Mouse (Mus musculus) thymus, postnatal 10 days (tissue): ENCODE results near the gene Cnnm2.
"Not testable (repeated sequence)": the region's sequence is repeated elsewhere in the genome, so short reads cannot be mapped to it uniquely, and the experiment has no call there.

Experiments
- DNase-seq, 2 experiments: peaks; one replicate each; pipeline ENCODE4 v3.0.0; 2021; ENCODE audit warnings: low spot score in 2 of 2

The Cnnm2 gene

DNA sequence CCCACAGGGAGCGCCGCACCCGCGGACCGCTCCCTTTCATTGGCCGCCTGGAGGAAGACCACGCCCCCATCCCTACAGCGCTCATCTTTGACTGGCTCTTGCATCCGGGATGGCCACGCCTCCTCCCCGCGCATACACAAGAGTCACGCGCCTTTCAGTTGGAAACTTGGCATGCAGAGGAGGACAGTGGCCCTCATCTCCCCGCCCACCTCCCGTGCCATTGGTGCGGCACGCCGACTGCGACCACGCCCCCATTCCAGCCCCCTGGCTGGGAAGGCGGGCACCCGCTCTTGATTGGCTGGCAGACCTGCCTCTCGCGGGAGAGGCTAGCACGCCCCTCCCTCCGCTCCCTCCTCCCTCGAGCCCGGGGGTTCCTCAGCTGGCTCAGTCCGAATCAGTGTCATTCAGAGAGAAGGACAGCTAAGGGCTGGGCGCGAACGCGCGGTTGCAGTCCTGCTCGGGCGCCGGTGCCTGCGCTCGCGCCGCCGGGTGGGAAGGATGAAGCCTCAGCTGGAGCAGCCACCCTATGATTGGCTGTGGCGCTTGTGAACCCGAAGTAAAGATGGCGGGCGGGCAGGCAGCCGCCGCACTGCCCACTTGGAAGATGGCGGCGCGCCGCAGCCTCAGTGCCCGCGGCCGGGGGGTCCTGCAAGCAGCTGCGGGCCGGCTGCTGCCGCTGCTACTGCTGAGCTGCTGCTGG, at the start of gene Cnnm2:
Gene Cnnm2, plus strand, starts transcription at position 350 of the 700 bp plus-strand sequence.
- peak; percentile 99 to 100 for DNase-seq

DNA sequence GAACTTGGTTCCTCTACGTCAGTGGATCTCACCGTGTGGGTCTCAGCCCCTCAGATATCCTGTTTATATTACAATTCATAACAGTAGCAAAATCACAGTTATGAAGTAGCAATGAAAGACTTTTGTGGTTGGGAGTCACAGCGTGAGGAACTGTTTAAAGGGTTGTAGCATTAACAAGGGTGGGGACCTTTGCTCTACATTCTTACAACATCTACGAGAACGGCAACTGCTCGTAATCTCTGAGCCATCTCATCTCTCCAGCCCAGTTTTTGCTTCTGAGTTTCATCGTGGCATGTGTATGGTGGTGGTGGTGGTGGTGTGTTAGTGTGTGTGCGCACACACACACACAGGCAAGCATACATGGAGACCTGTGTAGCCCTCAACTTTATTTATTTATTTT, 47.2 kb upstream of the Cnnm2 start:
- DNase-seq, result no peak

DNA sequence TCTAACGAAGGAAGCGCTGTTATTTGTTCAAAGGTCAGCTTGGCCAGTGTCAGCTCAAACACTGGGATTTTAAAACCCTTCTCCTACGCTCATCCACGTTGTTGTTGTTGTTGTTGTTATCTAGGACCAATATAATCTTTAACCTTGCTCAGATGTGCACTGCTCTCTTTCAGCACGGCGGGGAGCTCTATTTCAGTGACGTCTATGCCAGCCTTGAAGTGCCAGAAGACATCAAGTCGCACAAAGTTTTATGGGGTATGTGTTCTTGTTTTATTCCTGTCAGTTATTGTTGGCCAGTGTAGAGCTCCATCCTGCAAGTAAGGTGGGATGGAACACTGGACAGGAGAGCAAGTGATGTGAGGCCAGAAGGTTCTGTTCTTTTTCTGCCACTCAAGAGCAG, 46.4 kb upstream of the Cnnm2 start:
- no peak for DNase-seq

DNA sequence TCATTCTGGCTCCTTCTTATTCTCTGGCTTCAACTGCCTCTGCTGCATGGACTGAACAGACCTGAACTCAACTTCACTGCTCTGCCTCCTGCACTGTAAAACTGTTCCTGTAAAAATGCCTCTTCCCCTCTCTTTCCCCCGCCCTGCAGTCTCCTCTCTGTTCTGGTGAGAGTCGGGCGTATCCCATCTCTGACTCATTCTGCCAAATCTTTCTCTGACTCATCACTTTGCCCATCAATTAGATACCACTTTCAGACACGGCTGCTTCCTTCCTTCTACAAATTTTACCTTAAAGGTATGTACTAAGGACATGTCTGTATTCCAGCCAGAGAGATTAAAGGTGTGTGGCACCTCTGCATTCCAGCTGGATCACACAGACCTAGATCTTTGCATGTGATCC, 43.2 kb upstream of the Cnnm2 start:
- no peak for DNase-seq

DNA sequence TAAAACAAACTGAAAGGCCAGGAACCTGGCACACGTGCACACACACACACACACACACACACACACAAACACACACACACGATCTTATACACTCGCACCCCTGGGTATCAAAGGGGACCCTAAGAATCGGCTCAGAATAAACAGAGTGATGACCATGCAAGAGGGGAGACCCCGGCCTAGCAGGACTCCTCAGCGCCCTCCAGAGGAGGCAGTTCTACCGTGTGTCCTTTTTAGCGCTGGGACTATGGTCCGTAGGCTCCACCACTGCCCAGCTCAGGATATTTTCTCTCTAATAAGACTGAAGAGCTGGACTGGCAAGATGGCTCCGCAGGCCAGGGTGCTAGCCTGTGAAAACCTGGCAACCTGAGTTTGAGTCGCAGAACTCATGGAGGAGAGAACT, 37.0 kb upstream of the Cnnm2 start:
- DNase-seq, result no peak

DNA sequence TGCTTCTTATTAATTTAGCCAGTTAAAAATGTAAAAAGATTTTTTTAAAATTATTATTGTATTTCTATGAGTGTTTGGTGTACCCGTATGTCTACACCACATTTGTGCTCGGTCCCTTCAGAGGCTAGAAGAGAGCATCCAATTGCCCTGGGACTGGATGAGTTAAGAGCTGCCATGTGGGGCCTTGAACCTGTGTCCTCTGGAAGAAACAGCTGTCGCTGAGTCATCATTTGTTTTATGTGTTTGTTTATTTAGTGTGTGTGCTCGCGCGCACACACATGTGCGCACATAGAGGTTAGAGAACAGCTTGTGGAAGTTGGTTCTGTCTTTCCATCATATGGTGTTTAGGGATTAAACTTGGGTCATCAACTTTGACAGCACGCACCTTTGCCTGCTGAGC, 35.3 kb upstream of the Cnnm2 start:
- no peak for DNase-seq

DNA sequence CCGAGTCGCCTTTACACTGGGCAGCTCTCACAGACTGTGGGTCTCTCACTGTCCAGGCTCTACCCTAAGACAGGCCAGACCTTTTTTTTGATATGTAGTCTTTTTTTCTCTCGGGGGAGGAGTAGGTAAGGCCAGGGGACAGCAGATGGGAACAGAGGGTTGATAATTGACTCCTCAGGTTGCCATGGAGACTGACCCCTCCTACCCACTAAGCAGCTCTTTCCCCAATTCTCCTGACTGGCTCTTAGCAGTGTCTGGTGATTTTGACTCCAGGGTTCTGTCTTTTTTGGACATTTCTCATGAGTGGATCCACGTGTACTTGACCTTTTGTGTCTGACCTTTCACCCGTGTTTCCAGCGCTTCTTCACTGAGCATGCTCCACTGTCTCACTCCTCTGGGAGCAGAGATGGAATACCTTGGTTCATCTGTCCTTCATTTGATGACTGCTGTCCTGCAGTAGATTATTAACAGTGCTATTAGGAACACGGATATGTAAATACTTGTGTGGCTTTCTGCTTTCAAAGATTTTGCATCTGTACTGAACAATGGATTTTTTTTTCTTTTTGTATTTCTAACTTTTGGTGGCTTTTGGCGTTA, 34.2 kb upstream of the Cnnm2 start:
- DNase-seq, result no peak

DNA sequence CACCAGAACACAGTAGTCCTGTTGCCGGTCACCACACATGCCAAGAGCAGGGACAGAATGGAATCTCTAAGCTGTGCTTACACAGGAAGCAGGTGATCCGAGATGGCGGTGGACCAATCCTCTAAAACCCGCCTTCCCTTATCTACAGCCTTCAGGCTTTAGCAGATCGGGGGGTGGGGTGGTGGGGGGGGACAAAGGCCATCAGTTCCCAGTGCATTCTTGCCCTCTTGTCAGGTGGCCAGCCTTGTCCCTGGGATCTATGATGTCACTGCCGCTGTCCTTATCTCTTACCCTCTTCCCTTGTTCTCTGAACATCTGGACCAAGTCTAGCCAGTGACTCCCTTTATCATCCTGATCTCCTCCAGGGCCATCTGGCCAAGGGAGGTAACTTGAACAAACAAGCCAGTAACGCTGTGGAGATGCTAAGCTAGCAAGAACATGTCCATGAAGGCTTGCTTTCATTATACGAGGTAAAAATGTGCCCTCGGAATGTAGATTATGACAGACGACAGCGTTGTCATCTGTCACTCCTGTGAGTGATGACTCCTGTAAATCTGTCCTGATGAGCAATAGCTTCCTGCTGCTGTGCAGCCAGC, 33.4 kb upstream of the Cnnm2 start:
- DNase-seq, result no peak

DNA sequence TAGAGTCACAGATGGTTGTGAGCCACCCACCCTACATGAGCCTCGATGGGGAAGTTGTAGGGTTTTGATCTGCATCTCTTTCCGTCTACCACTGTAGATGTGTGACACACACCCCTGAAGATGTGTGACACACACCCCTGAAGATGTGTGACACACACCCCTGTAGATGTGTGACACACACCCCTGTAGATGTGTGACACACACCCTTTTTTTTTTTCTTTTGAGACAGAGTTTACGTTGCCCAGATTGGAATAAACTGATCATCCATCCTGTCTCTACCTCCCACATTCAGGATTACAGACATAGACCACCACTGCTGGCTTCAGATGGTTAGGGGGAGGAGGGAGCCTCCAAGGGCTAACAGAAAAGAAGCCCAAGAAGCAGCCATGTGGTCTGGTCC, 32.5 kb upstream of the Cnnm2 start:
- DNase-seq, result no peak

DNA sequence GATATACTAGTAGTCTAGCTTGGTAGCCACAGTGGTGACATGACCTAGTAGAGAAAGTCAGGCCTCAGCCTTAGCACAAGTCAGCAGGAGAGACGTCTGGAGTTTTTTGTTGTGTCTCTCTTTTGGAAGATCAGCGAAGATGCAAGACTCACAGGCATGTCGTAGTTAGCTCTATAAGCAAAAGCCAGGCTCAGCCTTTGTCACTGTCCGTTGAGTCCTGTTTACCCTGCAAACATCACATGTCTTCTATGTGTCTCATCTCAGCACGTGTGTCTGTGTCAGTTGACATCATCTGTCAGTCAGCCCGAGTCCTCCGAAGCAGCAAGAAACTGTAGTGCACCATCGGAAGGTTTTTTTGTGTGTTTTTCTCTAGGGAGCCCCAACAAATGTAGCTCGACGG, 30.0 kb upstream of the Cnnm2 start:
- DNase-seq, result no peak

DNA sequence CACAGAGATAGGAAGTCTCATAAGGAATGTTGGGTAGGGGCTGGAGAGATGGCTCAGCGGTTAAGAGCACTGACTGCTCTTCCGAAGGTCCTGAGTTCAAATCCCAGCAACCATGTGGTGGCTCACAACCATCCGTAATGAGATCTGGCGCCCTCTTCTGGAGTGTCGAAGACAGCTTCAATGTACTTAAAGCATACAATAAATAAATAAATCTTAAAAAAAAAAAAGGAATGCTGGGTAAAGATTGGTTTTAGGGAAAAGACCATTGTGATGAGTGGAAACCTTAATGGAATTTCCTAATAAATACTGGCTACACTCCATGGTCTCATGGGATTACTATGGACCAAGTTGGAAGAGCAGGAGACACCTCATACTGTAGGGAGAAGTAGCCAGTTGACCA, 28.7 kb upstream of the Cnnm2 start:
- not testable (repeated sequence) for DNase-seq

DNA sequence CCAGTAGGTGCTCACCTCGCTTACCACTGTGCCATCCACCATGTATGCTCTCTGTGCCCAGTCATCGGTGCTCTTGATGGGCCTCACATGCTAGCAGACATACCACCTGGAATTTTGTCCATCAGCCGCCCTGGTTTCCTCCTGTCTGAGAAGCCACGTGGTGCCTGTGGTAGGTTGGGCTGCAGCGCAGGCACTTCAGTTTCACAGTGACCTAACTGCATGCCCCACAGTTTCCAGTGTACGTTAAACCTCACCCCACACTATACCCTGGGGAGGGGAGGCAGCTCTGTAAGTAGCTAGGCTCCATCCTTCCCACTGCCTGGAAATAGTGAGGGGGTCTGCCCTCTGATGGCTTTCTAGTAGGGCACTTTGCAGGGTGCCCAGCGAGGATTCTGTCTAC, 27.8 kb upstream of the Cnnm2 start:
- no peak for DNase-seq

DNA sequence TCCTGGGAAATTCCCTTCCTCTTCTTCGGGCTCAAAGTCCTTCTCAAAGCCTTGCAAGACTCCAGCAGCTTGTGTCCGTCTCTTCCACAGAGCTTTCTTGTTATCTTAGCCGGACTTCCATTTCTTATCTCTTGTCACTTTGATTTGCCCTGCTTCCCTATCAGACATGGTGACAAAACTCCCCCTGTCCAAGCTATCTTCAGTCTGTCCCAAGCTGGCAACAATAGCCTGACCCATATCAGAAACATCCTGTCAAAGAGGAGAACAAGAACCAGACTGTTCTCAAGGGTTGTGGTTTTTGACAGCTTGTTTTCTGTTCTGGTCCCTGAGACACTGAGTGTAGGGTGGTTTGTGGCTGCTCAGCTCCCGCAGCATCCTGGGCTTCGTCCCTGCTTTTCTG, 26.2 kb upstream of the Cnnm2 start:
- DNase-seq, result no peak

DNA sequence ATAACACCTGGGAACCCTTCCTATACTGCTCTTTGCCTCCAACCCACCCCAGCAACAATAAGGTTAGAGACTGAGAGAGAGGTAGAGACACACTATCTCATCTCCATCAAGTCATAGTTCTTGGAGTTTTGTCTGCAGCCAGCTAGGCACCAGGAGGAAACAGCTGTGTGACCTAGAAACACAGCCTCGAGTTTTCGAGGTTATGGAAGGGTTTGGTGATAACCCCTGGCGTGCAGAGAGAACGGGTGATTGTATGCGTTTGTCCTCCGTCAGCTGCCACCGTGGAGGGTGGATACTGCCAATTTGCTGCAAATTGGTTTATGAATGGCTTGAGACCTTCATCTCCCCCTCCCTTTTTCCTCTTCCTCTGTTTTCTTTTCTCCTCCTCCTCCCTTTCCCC, 24.3 kb upstream of the Cnnm2 start:
- peak; percentile 56 to 63 for DNase-seq

DNA sequence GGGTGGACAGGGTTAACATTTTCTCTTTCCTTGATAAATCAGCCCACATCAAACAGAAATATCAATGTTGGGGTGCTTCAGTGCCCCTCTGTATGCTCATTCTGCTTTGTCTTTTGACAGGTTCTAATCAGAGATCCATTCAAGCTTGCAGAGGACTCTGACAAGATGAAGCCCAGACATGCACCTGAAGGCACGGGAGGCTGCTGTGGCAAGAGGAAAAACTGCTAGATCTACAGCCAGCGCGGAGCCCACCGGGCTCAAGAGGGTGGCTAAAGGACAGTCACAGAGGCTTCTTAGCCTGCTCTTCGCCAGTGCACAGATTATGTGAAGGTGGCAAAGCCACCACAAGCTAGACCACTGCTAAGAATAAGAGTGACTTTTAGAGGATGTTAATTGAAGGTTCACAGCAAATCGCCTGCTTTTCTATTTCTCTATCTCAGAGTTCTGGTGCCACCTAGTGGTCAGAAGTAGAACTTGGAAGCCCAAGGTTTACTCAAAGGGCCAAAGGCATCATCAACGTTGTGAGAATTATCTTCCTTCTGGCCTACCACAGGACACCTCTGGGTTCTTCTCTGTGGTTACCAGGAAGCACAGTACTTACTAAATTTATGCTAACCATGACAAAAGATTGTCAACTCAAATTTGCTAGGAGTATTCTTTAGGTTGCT, 20.9 kb upstream of the Cnnm2 start:
- peak; percentile 44 to 80 for DNase-seq

DNA sequence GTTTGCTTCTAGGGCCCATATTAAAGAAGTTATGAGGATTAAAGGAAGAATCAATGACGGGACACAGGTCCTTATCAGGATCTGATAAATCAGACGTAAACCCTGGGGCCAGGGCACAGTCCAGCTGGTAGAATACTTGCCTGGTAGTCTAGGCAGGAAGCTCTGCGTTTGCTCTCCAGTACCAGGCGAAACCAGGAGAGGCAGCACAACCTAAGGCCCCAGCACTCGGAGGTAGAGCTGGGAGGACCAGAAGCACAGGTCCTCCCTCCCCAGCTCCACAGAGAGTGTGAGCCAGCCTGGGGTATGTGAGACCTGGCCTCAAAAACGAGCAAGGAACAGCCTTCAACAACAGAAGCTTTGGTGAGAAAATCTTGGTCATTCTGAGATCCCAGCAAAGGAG, 19.8 kb upstream of the Cnnm2 start:
- DNase-seq, result no peak

DNA sequence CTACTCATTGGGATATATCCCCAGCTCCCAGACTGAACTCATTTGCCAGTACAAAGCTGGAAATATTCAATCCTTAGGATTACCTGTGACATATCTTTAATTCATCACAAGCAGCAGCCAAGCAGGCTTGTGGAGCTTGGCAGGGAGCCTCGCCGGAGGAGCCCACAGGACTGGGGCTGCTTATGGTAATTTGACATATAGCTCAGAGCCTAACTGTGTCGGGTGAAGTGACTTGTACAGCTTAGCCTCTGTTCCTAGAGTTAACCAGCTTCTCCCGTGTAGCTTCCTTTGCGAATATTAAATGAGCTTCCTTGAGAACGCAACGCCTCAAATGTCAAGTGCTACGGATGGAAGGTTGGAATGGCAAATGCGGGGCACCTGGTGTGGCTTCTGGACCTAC, 16.7 kb upstream of the Cnnm2 start:
- DNase-seq, result no peak

DNA sequence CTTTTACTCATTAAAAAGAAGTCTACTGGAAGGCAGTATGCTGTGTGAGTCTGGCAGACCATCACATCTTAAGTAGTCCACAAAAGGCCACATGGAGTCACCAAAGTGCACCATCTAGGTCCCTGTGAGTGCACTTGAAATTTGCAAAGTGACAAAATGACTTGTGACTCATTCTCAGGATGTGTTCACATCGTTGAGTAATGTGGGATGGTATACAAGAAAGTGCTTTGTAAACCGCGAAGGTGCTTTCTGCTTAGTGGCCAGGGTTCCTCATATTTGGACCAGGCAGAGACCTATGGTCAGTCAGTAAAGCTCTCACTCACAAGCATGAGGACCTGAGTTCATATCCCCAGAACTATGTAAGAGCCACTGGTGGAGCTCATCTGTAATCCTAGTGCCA, 13.6 kb upstream of the Cnnm2 start:
- DNase-seq, result no peak

DNA sequence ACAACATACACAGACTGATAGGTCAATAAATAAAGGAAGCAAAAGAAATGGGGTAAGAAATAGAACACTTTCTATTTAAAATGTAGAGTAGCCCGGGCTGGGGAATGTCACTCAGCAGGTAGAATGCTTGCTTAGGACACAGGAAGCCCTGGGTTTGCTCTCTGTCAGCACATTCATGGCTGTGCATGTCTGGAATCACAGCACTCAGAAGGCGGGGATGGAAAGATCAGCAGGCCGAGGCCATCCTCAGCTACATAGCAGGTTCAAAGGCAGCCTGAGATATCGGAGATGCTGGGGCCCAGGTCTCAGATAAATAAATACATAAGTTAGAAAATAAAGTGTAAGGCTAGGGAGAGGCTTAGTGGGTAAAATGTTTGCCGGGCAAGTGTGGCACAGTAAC, 9.2 kb upstream of the Cnnm2 start:
- DNase-seq, result no peak

DNA sequence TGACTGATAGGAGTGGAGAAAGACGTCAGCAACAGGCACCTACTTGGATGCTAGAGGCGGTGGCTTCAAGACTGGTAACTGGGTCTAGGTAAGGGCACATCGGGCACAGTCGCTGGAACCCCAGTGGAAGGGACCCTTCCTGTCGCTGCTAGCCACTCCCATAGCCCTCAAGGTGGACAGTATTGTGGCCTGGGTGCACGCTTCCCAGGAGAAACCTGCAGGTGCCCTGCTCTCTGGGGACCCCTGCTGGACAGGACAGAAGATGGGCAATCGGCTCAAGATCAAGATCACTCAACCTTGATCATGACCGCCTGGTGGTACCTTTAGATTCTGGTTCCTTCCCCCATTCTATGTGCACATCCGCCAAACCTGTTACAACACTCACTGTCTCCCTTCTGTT, 6.3 kb upstream of the Cnnm2 start:
- DNase-seq, result peak in 1 of 2 experiments; percentile 50

DNA sequence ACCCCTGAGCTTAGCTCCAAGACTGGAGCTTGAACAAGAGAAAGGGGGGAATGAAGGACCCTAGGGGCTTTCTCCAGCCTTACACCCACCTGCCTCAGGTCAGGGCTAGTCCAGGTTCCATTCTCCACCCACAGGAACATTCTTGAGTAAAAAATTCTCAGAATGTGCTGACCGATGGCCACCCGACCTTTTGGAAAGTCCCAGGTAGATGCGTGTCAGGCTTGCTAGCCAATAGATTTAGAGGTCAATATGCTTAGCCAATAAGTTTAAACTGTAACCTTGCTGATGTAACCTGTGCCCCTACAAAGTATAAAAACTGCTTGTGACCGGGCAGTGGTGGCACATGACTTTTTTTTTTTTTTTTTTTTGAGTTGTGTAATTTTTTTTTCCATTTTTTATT, 5.2 kb upstream of the Cnnm2 start:
- DNase-seq, result no peak

DNA sequence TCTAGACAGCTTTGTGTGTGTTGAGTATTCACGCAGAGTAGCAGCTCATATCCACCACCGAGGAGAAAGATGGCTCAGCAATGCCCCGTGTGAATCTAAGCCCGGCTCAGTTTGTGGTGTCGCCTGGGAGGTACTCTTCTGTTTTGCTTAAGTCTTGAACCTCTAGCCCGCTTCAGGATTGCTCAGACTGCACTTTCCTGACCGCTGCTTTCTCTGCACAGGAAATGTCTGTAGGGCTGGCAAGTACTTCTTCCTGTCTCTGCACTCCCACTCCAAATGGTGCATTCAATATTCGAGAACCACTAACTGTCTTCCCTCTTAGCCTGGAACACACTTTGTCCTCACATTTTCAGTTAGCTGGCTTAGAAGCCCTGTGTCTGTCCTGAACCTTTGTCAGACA, 2.3 kb upstream of the Cnnm2 start:
- no peak for DNase-seq

DNA sequence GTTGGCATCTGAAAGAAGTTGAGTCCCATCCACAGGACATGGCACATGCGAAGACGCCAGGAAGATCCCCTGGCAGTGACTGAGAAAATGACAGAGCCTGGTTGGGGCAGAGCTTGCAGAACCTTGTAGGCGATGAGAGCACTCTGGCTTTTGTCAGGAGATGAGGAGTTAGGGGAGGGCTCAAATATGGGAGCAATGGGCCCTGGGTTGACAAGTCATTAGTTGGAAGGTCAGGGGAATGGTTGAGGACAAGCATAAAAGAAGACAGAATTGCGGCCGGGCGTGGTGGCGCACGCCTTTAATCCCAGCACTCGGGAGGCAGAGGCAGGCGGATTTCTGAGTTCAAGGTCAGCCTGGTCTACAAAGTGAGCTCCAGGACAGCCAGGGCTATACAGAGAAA, 1.5 kb upstream of the Cnnm2 start:
- DNase-seq, result not testable (repeated sequence)
